Mouse (Mus musculus) neural tube, embryonic 12.5 days (tissue): ENCODE data around the gene Pycr2. TPM values are rescaled to one million over a fixed set of nuclear protein-coding genes. Genes with fewer than 3 reads are reported as not detected.

Source experiments
- ATAC-seq: fragments of 200-750 bp; cut with Nextera tagmentation; 2 replicates; pipeline ENCODE4 v1.8.0; 2017; ENCODE audit warnings: low read depth, mild to moderate bottlenecking, moderate TSS enrichment, moderate library complexity; ENCODE audit not compliant: low FRiP score
- H3K27ac ChIP-seq: fragments of 300-500 bp; sonication (generic); 2 replicates; pipeline ENCODE4 v1.5.1; 2016
- H3K27me3 ChIP-seq: fragments of 300-500 bp; sonication (generic); replicated peaks from 2 replicates; pipeline ENCODE4 v1.6.1; 2016; ENCODE audit warnings: mild to moderate bottlenecking
- H3K36me3 ChIP-seq: fragments of 300-500 bp; sonication (generic); 2 replicates; pipeline ENCODE4 v1.6.1; 2016; ENCODE audit warnings: mild to moderate bottlenecking
- H3K4me1 ChIP-seq: fragments of 300-500 bp; sonication (generic); 2 replicates; pipeline ENCODE4 v1.6.1; 2016
- H3K4me2 ChIP-seq: fragments of 300-500 bp; sonication (generic); replicated peaks from 2 replicates; pipeline ENCODE4 v1.6.1; 2016; ENCODE audit warnings: mild to moderate bottlenecking
- H3K4me3 ChIP-seq: fragments of 300-500 bp; sonication (generic); 2 replicates; pipeline ENCODE4 v1.5.1; 2016
- H3K9ac ChIP-seq: fragments of 300-500 bp; sonication (generic); 2 replicates; pipeline ENCODE4 v1.6.1; 2016; ENCODE audit warnings: mild to moderate bottlenecking
- H3K9me3 ChIP-seq: fragments of 300-500 bp; sonication (generic); 2 replicates; pipeline ENCODE4 v1.6.1; 2016; ENCODE audit warnings: mild to moderate bottlenecking
- WGBS: fragments of 180-500 bp; shearing (Covaris S2); methylation state at CpG from one replicate; pipeline ENCODE4 v1.1.7; 2016; 5-methylcytosine and 5-hydroxymethylcytosine counted together
- polyA plus RNA-seq: library from polyadenylated mRNA; unstranded; fragments of >200 nt; fragmentation: Nextera tagmentation; extraction: Ambion mirVana; gene quantifications from 2 replicates; pipeline ENCODE4 v1.2.1, GENCODE M21; 2016

Pycr2 gene
- polyA plus RNA-seq, 1 experiment from 2014 or later = 94.6 TPM

GRCm38 (mm10) chr1:180906461-180907147 is 2.5 kb downstream of the Pycr2 start:
- H3K4me1 ChIP-seq = peaks cover 18% of the 10 kb centered on the region
- no peak overlapping the region for H3K27ac ChIP-seq
- WGBS = 93% methylated on average over 24 of the region's 24 CpGs
- H3K27me3 ChIP-seq = no peaks in the 10 kb centered on the region
- no peaks in the 10 kb centered on the region for H3K9me3 ChIP-seq
- H3K4me2 ChIP-seq = no peak overlapping the region
- ATAC-seq = no peak
- no peak overlapping the region for H3K9ac ChIP-seq
- peaks cover 27% of the 10 kb centered on the region for H3K36me3 ChIP-seq
- H3K4me3 ChIP-seq = no peak overlapping the region

- Histone ChIP-seq H3K9me3 (no peaks in the 10 kb centered on the region), H3K27me3 (no peaks in the 10 kb centered on the region), H3K9ac (no peak overlapping the region), H3K36me3 (peaks cover 23% of the 10 kb centered on the region), H3K27ac (no peak overlapping the region), H3K4me2 (no peak overlapping the region), H3K4me3 (no peak overlapping the region), H3K4me1 (peaks cover 4% of the 10 kb centered on the region; the same call in 1 of the 2 replicates)
- 52% methylated on average over 8 of the region's 8 CpGs for WGBS
- no peak for ATAC-seq
These were observed 7.0 kb downstream of the Pycr2 start for GRCm38 (mm10) chr1:180911138-180911537.

- H3K4me3 ChIP-seq = no peak overlapping the region
- no peaks in the 10 kb centered on the region for H3K9me3 ChIP-seq
- ATAC-seq = no peak
- no peaks in the 10 kb centered on the region for H3K27me3 ChIP-seq
- no peak overlapping the region for H3K27ac ChIP-seq
- H3K4me2 ChIP-seq = no peak overlapping the region
- H3K4me1 ChIP-seq = no peaks in the 10 kb centered on the region
- peaks cover 18% of the 10 kb centered on the region for H3K36me3 ChIP-seq
- no peak overlapping the region for H3K9ac ChIP-seq
- WGBS = 57% methylated on average over 20 of the region's 20 CpGs
These were observed 7.7 kb downstream of the Pycr2 start for GRCm38 (mm10) chr1:180911653-180912287.

- WGBS = 87% methylated on average over 5 of the region's 5 CpGs
- no peaks in the 10 kb centered on the region for H3K27me3 ChIP-seq
- H3K4me1 ChIP-seq = no peaks in the 10 kb centered on the region
- no peak for ATAC-seq
- H3K27ac ChIP-seq = no peak overlapping the region
- H3K36me3 ChIP-seq = peaks cover 9% of the 10 kb centered on the region
- no peak overlapping the region for H3K4me2 ChIP-seq
- H3K9ac ChIP-seq = no peak overlapping the region
- no peaks in the 10 kb centered on the region for H3K9me3 ChIP-seq
- H3K4me3 ChIP-seq = no peak overlapping the region
These were observed 8.7 kb downstream of the Pycr2 start for GRCm38 (mm10) chr1:180912792-180913191.

- no peaks in the 10 kb centered on the region for H3K4me1 ChIP-seq
- 64% methylated on average over 4 of the region's 4 CpGs for WGBS
- H3K9me3 ChIP-seq = no peaks in the 10 kb centered on the region
- no peak overlapping the region for H3K4me2 ChIP-seq
- no peaks in the 10 kb centered on the region; the same call in 1 of the 2 replicates for H3K36me3 ChIP-seq
- no peak overlapping the region for H3K9ac ChIP-seq
- H3K27me3 ChIP-seq = no peaks in the 10 kb centered on the region
- ATAC-seq = no peak
- no peak overlapping the region for H3K27ac ChIP-seq
- no peak overlapping the region for H3K4me3 ChIP-seq
These were observed 9.7 kb downstream of the Pycr2 start for GRCm38 (mm10) chr1:180913797-180914196.

- ATAC-seq = no peak
- Histone ChIP-seq H3K9ac (no peak overlapping the region), H3K27ac (no peak overlapping the region), H3K4me3 (no peak overlapping the region), H3K36me3 (no peaks in the 10 kb centered on the region), H3K4me2 (no peak overlapping the region), H3K4me1 (no peaks in the 10 kb centered on the region), H3K27me3 (no peaks in the 10 kb centered on the region), H3K9me3 (no peaks in the 10 kb centered on the region)
- 90% methylated on average over 11 of the region's 11 CpGs for WGBS
These were observed 12.3 kb downstream of the Pycr2 start for GRCm38 (mm10) chr1:180916425-180916824.

- H3K27ac ChIP-seq = no peak overlapping the region
- H3K4me2 ChIP-seq = no peak overlapping the region
- H3K9me3 ChIP-seq = no peaks in the 10 kb centered on the region
- no peaks in the 10 kb centered on the region for H3K36me3 ChIP-seq
- no peak for ATAC-seq
- H3K27me3 ChIP-seq = no peaks in the 10 kb centered on the region
- H3K4me1 ChIP-seq = no peaks in the 10 kb centered on the region
- H3K4me3 ChIP-seq = no peak overlapping the region
- no peak overlapping the region for H3K9ac ChIP-seq
- WGBS = 63% methylated on average over 1 of the region's 1 CpGs
These were observed 13.0 kb downstream of the Pycr2 start for GRCm38 (mm10) chr1:180917053-180917452.

GRCm38 (mm10) chr1:180919686-180920085 is 15.6 kb downstream of the Pycr2 start:
- no peaks in the 10 kb centered on the region for H3K4me1 ChIP-seq
- 37% methylated on average over 8 of the region's 8 CpGs for WGBS
- no peak overlapping the region for H3K4me2 ChIP-seq
- ATAC-seq = no peak
- no peak overlapping the region for H3K9ac ChIP-seq
- no peaks in the 10 kb centered on the region for H3K9me3 ChIP-seq
- H3K36me3 ChIP-seq = no peaks in the 10 kb centered on the region
- H3K27ac ChIP-seq = no peak overlapping the region
- H3K4me3 ChIP-seq = no peak overlapping the region
- no peaks in the 10 kb centered on the region for H3K27me3 ChIP-seq

- 74% methylated on average over 6 of the region's 6 CpGs for WGBS
- ATAC-seq = no peak
- no peak overlapping the region for H3K9ac ChIP-seq
These were observed 18.4 kb downstream of the Pycr2 start for GRCm38 (mm10) chr1:180922273-180923048.

GRCm38 (mm10) chr1:180924737-180925136 is 20.6 kb downstream of the Pycr2 start:
- no peaks in the 10 kb centered on the region for H3K9me3 ChIP-seq
- H3K27me3 ChIP-seq = no peaks in the 10 kb centered on the region
- no peak overlapping the region for H3K27ac ChIP-seq
- 27% methylated on average over 2 of the region's 2 CpGs for WGBS
- no peak for ATAC-seq
- H3K9ac ChIP-seq = no peak overlapping the region
- no peak overlapping the region for H3K4me2 ChIP-seq
- H3K36me3 ChIP-seq = no peaks in the 10 kb centered on the region
- no peak overlapping the region for H3K4me3 ChIP-seq
- H3K4me1 ChIP-seq = no peaks in the 10 kb centered on the region

More at GRCm38 (mm10) chr1:180922273-180923048, 18.4 kb downstream of the Pycr2 start:
- Histone ChIP-seq H3K4me2 (no peak overlapping the region), H3K27ac (no peak overlapping the region), H3K27me3 (no peaks in the 10 kb centered on the region), H3K9me3 (no peaks in the 10 kb centered on the region), H3K36me3 (no peaks in the 10 kb centered on the region), H3K4me1 (no peaks in the 10 kb centered on the region), H3K4me3 (no peak overlapping the region)

GRCm38 (mm10) chr1:180926286-180926685 is 22.2 kb downstream of the Pycr2 start:
- Histone ChIP-seq H3K4me3 (no peak overlapping the region), H3K4me1 (no peaks in the 10 kb centered on the region), H3K4me2 (no peak overlapping the region), H3K9ac (no peak overlapping the region), H3K36me3 (no peaks in the 10 kb centered on the region), H3K27me3 (no peaks in the 10 kb centered on the region), H3K27ac (no peak overlapping the region), H3K9me3 (no peaks in the 10 kb centered on the region)
- 72% methylated on average over 4 of the region's 4 CpGs for WGBS
- no peak for ATAC-seq

- Histone ChIP-seq H3K27ac (no peak overlapping the region), H3K27me3 (peaks cover 16% of the 10 kb centered on the region), H3K4me1 (peaks cover 6% of the 10 kb centered on the region; the same call in 1 of the 2 replicates), H3K9ac (no peak overlapping the region), H3K4me2 (no peak overlapping the region), H3K4me3 (no peak overlapping the region), H3K36me3 (no peaks in the 10 kb centered on the region), H3K9me3 (no peaks in the 10 kb centered on the region)
- ATAC-seq = no peak
- 44% methylated on average over 2 of the region's 2 CpGs for WGBS
These were observed 25.5 kb downstream of the Pycr2 start for GRCm38 (mm10) chr1:180929599-180929998.
